Mouse (Mus musculus) kidney, postnatal 36 days (tissue): ENCODE data around the gene Lck.

Experiments
- DNase-seq, 2 experiments: peaks; one replicate each; pipeline ENCODE4 v3.0.0; 2021 to 2022; ENCODE audit warnings: mixed read lengths in 2 of 2

Lck gene

GRCm38 (mm10) chr4:129573430-129573829 lies at the start of gene Lck:
Gene Lck (minus strand): TSS chr4:129573641.
- no peak for DNase-seq

- DNase-seq: no peak
Measured at GRCm38 (mm10) chr4:129622803-129623535, 49.5 kb upstream of the Lck start.

GRCm38 (mm10) chr4:129622120-129622802 lies 48.8 kb upstream of the Lck start:
- no peak for DNase-seq

GRCm38 (mm10) chr4:129621283-129621841 lies 47.9 kb upstream of the Lck start:
- DNase-seq: peak; percentile 46 to 68

GRCm38 (mm10) chr4:129620419-129621282 lies 47.2 kb upstream of the Lck start:
- peak in 1 of 2 experiments; percentile 12 for DNase-seq

- peak; percentile 97 to 98 for DNase-seq
Measured at GRCm38 (mm10) chr4:129618786-129619691, 45.6 kb upstream of the Lck start, which contains the start of gene Iqcc. Gene Iqcc (minus strand): TSS chr4:129619099.

GRCm38 (mm10) chr4:129618031-129618430 lies 44.6 kb upstream of the Lck start:
- no peak for DNase-seq

GRCm38 (mm10) chr4:129617121-129617641 lies 43.7 kb upstream of the Lck start:
- DNase-seq: no peak

- DNase-seq: no peak
Measured at GRCm38 (mm10) chr4:129616631-129617030, 43.2 kb upstream of the Lck start.

GRCm38 (mm10) chr4:129615801-129616290 lies 42.4 kb upstream of the Lck start:
- no peak for DNase-seq

GRCm38 (mm10) chr4:129614093-129614492 lies 40.7 kb upstream of the Lck start, which contains the start of gene Dcdc2b:
Gene Dcdc2b (minus strand): TSS chr4:129614257.
- DNase-seq: peak in 1 of 2 experiments; percentile 14

- no peak for DNase-seq
Measured at GRCm38 (mm10) chr4:129610472-129610871, 37.0 kb upstream of the Lck start.

- DNase-seq: no peak
Measured at GRCm38 (mm10) chr4:129610026-129610425, 36.6 kb upstream of the Lck start.

GRCm38 (mm10) chr4:129609139-129609631 lies 35.7 kb upstream of the Lck start:
- DNase-seq: no peak

- peak; percentile 87 to 90 for DNase-seq
Measured at GRCm38 (mm10) chr4:129608426-129609025, 35.1 kb upstream of the Lck start.

- DNase-seq: peak; percentile 88 to 91
Measured at GRCm38 (mm10) chr4:129600233-129601158, 27.1 kb upstream of the Lck start, which contains the start of the genes Eif3i and Tmem234. Gene Eif3i (minus strand): TSS chr4:129600648. Gene Tmem234 (plus strand): TSS chr4:129600668.

GRCm38 (mm10) chr4:129588865-129589264 lies 15.4 kb upstream of the Lck start:
- no peak for DNase-seq

- peak; percentile 56 to 57 for DNase-seq
Measured at GRCm38 (mm10) chr4:129586943-129587342, 13.5 kb upstream of the Lck start.

GRCm38 (mm10) chr4:129585773-129586172 lies 12.3 kb upstream of the Lck start:
- DNase-seq: no peak
